Mouse (Mus musculus) activated CD4-positive, CD25-positive, alpha-beta regulatory T cell (primary cell): Measurements from ENCODE around the gene Krtap5-3. TPM values are rescaled to one million over a fixed set of nuclear protein-coding genes. Genes with fewer than 3 reads are reported as not detected.

Experiments used
- polyA plus RNA-seq, 2 experiments: library from polyadenylated mRNA; unstranded; fragments of 100-300 nt; shearing (Covaris generic); gene quantifications; one replicate each; pipeline ENCODE4 v1.2.1; 2017

The Krtap5-3 gene
- polyA plus RNA-seq = not detected

DNA sequence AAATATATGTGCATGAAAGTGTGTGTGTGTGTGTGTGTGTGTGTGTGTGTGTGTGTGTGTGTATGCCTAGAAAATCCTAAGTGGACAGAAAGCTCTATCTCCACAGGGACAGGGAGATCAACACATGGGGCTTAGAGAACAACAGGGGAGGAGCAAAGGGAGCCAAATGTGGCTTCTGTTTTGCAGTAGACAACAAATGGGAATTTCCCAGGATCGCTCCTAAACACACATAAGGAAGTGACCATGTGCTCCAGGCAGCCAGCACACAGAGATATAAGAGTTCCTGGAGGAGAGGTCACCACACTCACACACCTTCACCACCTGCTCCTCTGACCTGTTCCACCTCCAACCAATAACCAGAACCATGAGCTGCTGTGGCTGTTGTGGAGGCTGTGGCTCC lies at the start of gene Krtap5-3:
Krtap5-3 (plus strand) TSS at position 301 of the 400 bp plus-strand sequence.

DNA sequence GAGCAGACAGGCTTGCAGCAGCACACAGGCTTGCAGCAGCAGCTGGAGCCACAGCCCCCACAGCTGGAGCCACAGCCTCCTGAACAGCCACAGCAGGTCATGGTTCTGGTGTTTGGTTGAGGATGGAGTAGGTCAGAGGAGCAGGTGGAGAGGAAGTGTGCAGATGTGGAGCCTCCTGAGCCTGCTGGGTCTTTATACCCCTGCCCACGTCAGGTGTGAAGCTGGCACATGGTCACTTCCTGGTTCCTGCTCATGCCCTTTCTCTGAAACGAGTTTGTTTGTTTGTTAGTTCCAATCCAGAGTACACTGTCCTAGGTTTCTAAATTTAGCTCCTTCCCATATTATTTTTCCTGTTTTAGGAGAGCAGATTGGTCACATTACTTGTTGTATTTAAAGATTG lies 44.2 kb upstream of the Krtap5-3 start, which contains the start of gene Gm29735:
Gm29735 (minus strand) TSS at position 101 of the 400 bp plus-strand sequence.

GRCm38 (mm10) chr7:142165639-142166038 lies 35.5 kb upstream of the Krtap5-3 start, which contains the start of gene Gm4553:
TSS of gene Gm4553 (minus strand) at chr7:142165739.

GRCm38 (mm10) chr7:142175905-142176304 lies 25.3 kb upstream of the Krtap5-3 start, which contains the start of gene Krtap5-2:
TSS of gene Krtap5-2 (minus strand) at chr7:142176005.

DNA sequence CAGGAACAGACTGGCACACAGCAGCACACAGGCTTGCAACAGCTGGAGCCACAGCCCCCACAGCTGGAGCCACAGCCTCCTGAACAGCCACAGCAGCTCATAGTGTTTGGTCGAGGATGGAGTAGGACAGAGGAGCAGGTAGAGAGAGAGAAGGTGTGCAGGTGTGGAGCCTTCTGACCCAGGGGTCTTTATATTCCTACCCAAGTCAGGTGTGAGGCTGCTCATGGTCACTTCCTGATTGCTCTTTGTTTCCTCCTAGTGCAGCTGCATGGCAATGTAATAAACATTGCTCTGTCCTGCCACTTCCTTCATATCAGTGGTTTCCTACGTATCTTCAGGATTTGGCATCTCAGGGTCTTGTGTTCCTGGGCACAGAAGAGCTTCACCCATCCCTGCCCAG lies 10.9 kb upstream of the Krtap5-3 start, which contains the start of gene Gm10153:
Gm10153 (minus strand) TSS at position 101 of the 400 bp plus-strand sequence.

DNA sequence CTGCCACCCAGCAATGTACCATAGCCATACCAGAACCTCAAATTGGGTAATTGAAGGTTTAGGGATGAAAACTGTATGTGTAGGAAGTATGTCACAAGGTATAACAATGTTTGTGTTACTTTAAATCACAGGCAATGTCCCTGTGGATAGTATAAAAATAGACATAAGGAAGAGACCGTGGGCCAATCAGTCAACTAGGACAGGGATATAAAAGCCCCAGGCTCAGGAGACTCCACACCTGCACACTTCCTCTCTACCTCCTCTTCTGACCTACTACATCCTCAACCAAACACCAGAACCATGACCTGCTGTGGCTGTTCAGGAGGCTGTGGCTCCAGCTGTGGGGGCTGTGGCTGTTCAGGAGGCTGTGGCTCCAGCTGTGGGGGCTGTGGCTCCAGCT lies 10.4 kb downstream of the Krtap5-3 start, which contains the start of gene Gm7579:
Gm7579 (plus strand) TSS at position 301 of the 400 bp plus-strand sequence.

GRCm38 (mm10) chr7:142229871-142230270 lies 28.7 kb downstream of the Krtap5-3 start, which contains the start of gene Krtap5-5:
TSS of gene Krtap5-5 (minus strand) at chr7:142229971.

DNA sequence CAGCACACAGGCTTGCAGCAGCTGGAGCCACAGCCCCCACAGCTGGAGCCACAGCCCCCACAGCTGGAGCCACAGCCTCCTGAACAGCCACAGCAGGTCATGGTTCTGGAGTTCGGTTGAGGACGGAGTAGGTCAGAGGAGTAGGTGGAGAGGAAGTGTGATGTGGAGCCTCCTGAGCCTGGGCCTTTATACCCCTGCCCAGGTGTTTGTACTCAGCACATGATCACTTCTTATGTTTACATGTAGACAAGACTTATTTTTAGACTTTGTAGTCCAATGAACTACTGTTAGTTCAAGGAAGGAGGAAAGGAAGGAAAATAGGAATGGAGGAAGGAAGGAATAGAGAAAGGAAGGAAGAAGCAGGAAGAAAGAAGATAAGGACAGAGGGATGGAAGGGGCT lies 39.8 kb downstream of the Krtap5-3 start, which contains the start of gene Gm40460:
Gm40460 (minus strand) TSS at position 101 of the 400 bp plus-strand sequence.

Other genes with a start within 250 kb of the Krtap5-3 start
- gene Mob2, start 140.3 kb upstream of the Krtap5-3 start, polyA plus RNA-seq = 10 to 100 TPM; 67.3 to 91.7 TPM
- gene Dusp8, start 105.5 kb upstream of the Krtap5-3 start, polyA plus RNA-seq = under 1 TPM in 1 of 2 experiments, not detected in 1; 0.13 TPM
- not detected for gene Gm45618, start 80.6 kb upstream of the Krtap5-3 start, polyA plus RNA-seq
- gene Gm39115, start 65.3 kb upstream of the Krtap5-3 start, polyA plus RNA-seq = not detected
- not detected for gene Gm45337, start 56.8 kb upstream of the Krtap5-3 start, polyA plus RNA-seq
- gene Gm29735, start 44.3 kb upstream of the Krtap5-3 start, polyA plus RNA-seq = not detected
- gene Gm4553, start 35.6 kb upstream of the Krtap5-3 start, polyA plus RNA-seq = under 1 TPM in 1 of 2 experiments, not detected in 1; 0.75 TPM
- under 1 TPM in 1 of 2 experiments, not detected in 1; 0.20 TPM for gene Krtap5-2, start 25.4 kb upstream of the Krtap5-3 start, polyA plus RNA-seq
- not detected for gene Gm10153, start 11.0 kb upstream of the Krtap5-3 start, polyA plus RNA-seq
- not detected for gene Gm7579, start 10.5 kb downstream of the Krtap5-3 start, polyA plus RNA-seq
- not detected for gene Krtap5-5, start 28.6 kb downstream of the Krtap5-3 start, polyA plus RNA-seq
- not detected for gene Gm40460, start 39.7 kb downstream of the Krtap5-3 start, polyA plus RNA-seq
- not detected for gene Gm2431, start 57.0 kb downstream of the Krtap5-3 start, polyA plus RNA-seq
- gene Gm4559, start 73.0 kb downstream of the Krtap5-3 start, polyA plus RNA-seq = not detected
- not detected for gene Krtap5-1, start 95.8 kb downstream of the Krtap5-3 start, polyA plus RNA-seq
- gene Krtap5-4, start 102.2 kb downstream of the Krtap5-3 start, polyA plus RNA-seq = not detected
- 10 to 100 TPM in 1 of 2 experiments, 1 to 10 TPM in 1; 6.1 to 10.4 TPM for gene Ifitm10, start 172.4 kb downstream of the Krtap5-3 start, polyA plus RNA-seq
- gene Gm49369, start 181.3 kb downstream of the Krtap5-3 start, polyA plus RNA-seq = under 1 TPM; 0.74 to 0.75 TPM
- 100 to 1,000 TPM; 374 to 473 TPM for gene Ctsd, start 186.7 kb downstream of the Krtap5-3 start, polyA plus RNA-seq
- under 1 TPM in 1 of 2 experiments, not detected in 1; 0.68 TPM for gene Syt8, start 233.5 kb downstream of the Krtap5-3 start, polyA plus RNA-seq
- under 1 TPM in 1 of 2 experiments, not detected in 1; 0.51 TPM for gene Tnni2, start 240.4 kb downstream of the Krtap5-3 start, polyA plus RNA-seq